Mouse (Mus musculus) CH12.LX (cell line): ENCODE results near the gene Prol1. TPM values are rescaled to one million over a fixed set of nuclear protein-coding genes. Genes with fewer than 3 reads are reported as not detected.
"Not testable (repeated sequence)": the region's sequence is repeated elsewhere in the genome, so short reads cannot be mapped to it uniquely, and the experiment has no call there.

Experiments used
- DNase-seq: peaks from one replicate; pipeline ENCODE4 v3.0.0-alpha.2; 2013; ENCODE audit errors: extremely low read depth
- H3K27ac ChIP-seq: 2 replicates; pipeline ENCODE4 v1.5.1; 2012; ENCODE audit warnings: low read depth, mild to moderate bottlenecking, control low read depth, moderate library complexity; ENCODE audit not compliant: insufficient read depth
- H3K27me3 ChIP-seq: replicated peaks from 2 replicates; pipeline ENCODE3; 2012; ENCODE audit warnings: inconsistent platforms
- H3K36me3 ChIP-seq, 2 experiments: replicated peaks in 1 of 2; 2 replicates each; pipeline versions ENCODE3 to v1.6.1; 2012; ENCODE audit warnings: inconsistent platforms in 1 of 2, low read length in 1 of 2, mild to moderate bottlenecking in 1 of 2, mixed read lengths in 1 of 2, moderate library complexity in 1 of 2; ENCODE audit not compliant: control insufficient read depth in 1 of 2, insufficient read depth in 1 of 2
- H3K4me1 ChIP-seq, 2 experiments: 2 replicates each; pipeline ENCODE4 v1.6.1; 2012; ENCODE audit warnings: inconsistent platforms in 1 of 2, moderate library complexity in 1 of 2; ENCODE audit not compliant: insufficient read depth in 2 of 2, control insufficient read depth in 1 of 2
- H3K4me2 ChIP-seq: 2 replicates; pipeline ENCODE4 v1.6.1; 2012; ENCODE audit warnings: low read depth, mild to moderate bottlenecking, control low read depth; ENCODE audit not compliant: poor library complexity, insufficient read depth, severe bottlenecking
- H3K4me3 ChIP-seq, 3 experiments: fragments of 150-350 bp in 1 of 3; sonication (generic) in 1 of 3; replicated peaks in 1 of 3; 2 replicates each; pipeline versions ENCODE3 to v1.5.1; 2011 to 2012; ENCODE audit warnings: low read depth in 2 of 3, low read length in 2 of 3, mild to moderate bottlenecking in 2 of 3, moderate library complexity in 2 of 3, control low read depth in 1 of 3, improper control_type of control experiment in 1 of 3, inconsistent platforms in 1 of 3, mixed read lengths in 1 of 3; ENCODE audit not compliant: poor library complexity in 1 of 3
- H3K79me2 ChIP-seq: replicated peaks from 2 replicates; pipeline ENCODE4 v1.6.1; 2012; ENCODE audit warnings: mild to moderate bottlenecking, moderate library complexity; ENCODE audit not compliant: control insufficient read depth, poor library complexity, insufficient read depth, severe bottlenecking; ENCODE audit errors: extremely low read depth
- H3K9ac ChIP-seq: 2 replicates; pipeline ENCODE4 v1.6.1; 2012; ENCODE audit warnings: low read depth, mild to moderate bottlenecking, control low read depth, moderate library complexity; ENCODE audit not compliant: insufficient read depth
- H3K9me3 ChIP-seq: replicated peaks from 2 replicates; pipeline ENCODE3; 2012; ENCODE audit warnings: low read length, inconsistent platforms, mixed read lengths
- BHLHE40 ChIP-seq: IDR thresholded peaks from 2 replicates; pipeline ENCODE4 v1.6.1; 2011; ENCODE audit warnings: mild to moderate bottlenecking, low read depth, low read length, improper control_type of control experiment
- CTCF ChIP-seq, 2 experiments: IDR thresholded peaks in 1 of 2; conservative IDR thresholded peaks in 1 of 2; 2 replicates each; pipeline ENCODE4 v1.5.1; 2011 to 2012; ENCODE audit warnings: low read depth in 2 of 2, low read length in 2 of 2, improper control_type of control experiment in 1 of 2, inconsistent platforms in 1 of 2, mild to moderate bottlenecking in 1 of 2, moderate library complexity in 1 of 2
- GABPA ChIP-seq: IDR thresholded peaks from 2 replicates; pipeline ENCODE4 v1.6.1; 2012; ENCODE audit warnings: low read depth, low read length, improper control_type of control experiment, inconsistent platforms; ENCODE audit not compliant: insufficient replicate concordance
- HCFC1 ChIP-seq: IDR thresholded peaks from 2 replicates; pipeline ENCODE4 v1.6.1; 2012; ENCODE audit warnings: low read depth, mild to moderate bottlenecking, inconsistent platforms, low read length, improper control_type of control experiment
- IRF4 ChIP-seq: IDR thresholded peaks from 2 replicates; pipeline ENCODE4 v1.6.1; 2014; ENCODE audit warnings: low read depth, mild to moderate bottlenecking, inconsistent platforms, low read length, improper control_type of control experiment
- JUN ChIP-seq: IDR thresholded peaks from 2 replicates; pipeline ENCODE4 v1.6.1; 2011; ENCODE audit warnings: low read depth, mild to moderate bottlenecking, low read length, improper control_type of control experiment, moderate library complexity; ENCODE audit not compliant: insufficient read depth
- KAT2A ChIP-seq: IDR thresholded peaks from 2 replicates; pipeline ENCODE4 v1.6.1; 2012; ENCODE audit warnings: low read length, improper control_type of control experiment, inconsistent platforms; ENCODE audit not compliant: insufficient replicate concordance
- MEF2A ChIP-seq: IDR thresholded peaks from 2 replicates; pipeline ENCODE4 v1.6.1; 2014; ENCODE audit warnings: low read depth, mild to moderate bottlenecking, inconsistent platforms, low read length, improper control_type of control experiment, borderline replicate concordance
- MYC ChIP-seq: IDR thresholded peaks from 2 replicates; pipeline ENCODE4 v1.6.1; 2011; ENCODE audit warnings: low read depth, mild to moderate bottlenecking, improper control_type of control experiment, low read length
- NELFE ChIP-seq: IDR thresholded peaks from 2 replicates; pipeline ENCODE4 v1.6.1; 2011; ENCODE audit warnings: low read depth, low read length, improper control_type of control experiment
- NRF1 ChIP-seq: IDR thresholded peaks from 2 replicates; pipeline ENCODE4 v1.6.1; 2014; ENCODE audit warnings: low read depth, mild to moderate bottlenecking, inconsistent platforms, low read length, improper control_type of control experiment, moderate library complexity
- PAX5 ChIP-seq: IDR thresholded peaks from 2 replicates; pipeline ENCODE4 v1.6.1; 2012; ENCODE audit warnings: low read length, inconsistent platforms, mixed read lengths
- POLR2A ChIP-seq: IDR thresholded peaks from 2 replicates; pipeline ENCODE4 v1.6.1; 2011; ENCODE audit warnings: low read depth, mild to moderate bottlenecking, improper control_type of control experiment, low read length
- RAD21 ChIP-seq: IDR thresholded peaks from 2 replicates; pipeline ENCODE4 v1.6.1; 2011; ENCODE audit warnings: low read depth, mild to moderate bottlenecking, low read length, improper control_type of control experiment, moderate library complexity
- USF1 ChIP-seq: IDR thresholded peaks from 2 replicates; pipeline ENCODE4 v1.6.1; 2014; ENCODE audit warnings: low read depth, mild to moderate bottlenecking, inconsistent platforms, low read length, improper control_type of control experiment
- USF2 ChIP-seq: conservative IDR thresholded peaks from 2 replicates; pipeline ENCODE4 v1.6.1; 2011; ENCODE audit warnings: low read depth, low read length, improper control_type of control experiment
- ZC3H11A ChIP-seq: IDR thresholded peaks from 2 replicates; pipeline ENCODE4 v1.6.1; 2012; ENCODE audit warnings: low read depth, mild to moderate bottlenecking, inconsistent platforms, low read length, improper control_type of control experiment
- ZNF384 ChIP-seq: IDR thresholded peaks from 2 replicates; pipeline ENCODE4 v1.6.1; 2012; ENCODE audit warnings: low read depth, low read length, improper control_type of control experiment, inconsistent platforms
- dilution Hi-C: fragments of 300-500 bp; cut with MboI; formaldehyde crosslinking; loops from 2 replicates; pipeline ENCODE4 v1.14.3; 2020; ENCODE audit warnings: low sequenced_read_pairs; ENCODE audit not compliant: extremely low pct_unique_long_range_greater_than_20kb, extremely low pct_ligation_motif_present
- in situ Hi-C: fragments of 300-500 bp; cut with MboI; formaldehyde crosslinking; loops from 3 replicates; pipeline ENCODE4 v1.14.3; 2019; ENCODE audit warnings: low sequenced_read_pairs, low pct_ligation_motif_present, low pct_unique_long_range_greater_than_20kb, mixed read lengths
- polyA plus RNA-seq: library from polyadenylated mRNA; unstranded; fragments of >175 nt; gene quantifications from 2 replicates; pipeline ENCODE4 v1.2.1, GENCODE M21; 2012; ENCODE audit warnings: low read depth; ENCODE audit not compliant: insufficient read length
- total RNA-seq, 2 experiments: library from RNA; depleted of rRNA; stranded (reverse); fragments of 300-350 nt in 1 of 2; fragments of >200 nt in 1 of 2; gene quantifications; 2 replicates each; pipeline ENCODE4 v1.2.3; 2012 to 2014

Prol1 gene
- total RNA-seq (2012; rRNA removed) (not detected in 2 replicates), total RNA-seq (2014; rRNA removed) (not detected in 2 replicates), polyA plus RNA-seq (not detected in 2 replicates)

GRCm38 (mm10) chr5:88317012-88317411 lies at the start of gene Prol1:
TSS of gene Prol1 (plus strand) at chr5:88317312.
- H3K27ac ChIP-seq: no peak within 1 kb of the TSS
- H3K9me3 ChIP-seq: no peaks in the 10 kb centered on the region
- no peak for TF ChIP-seq JUN
- no peak for TF ChIP-seq ZNF384
- no peak for TF ChIP-seq USF2
- TF ChIP-seq GABPA: no peak
- no peak for TF ChIP-seq MEF2A
- TF ChIP-seq HCFC1: no peak
- no peak for TF ChIP-seq CTCF (conservative IDR thresholded peaks at IDR 0.05 in 1 of 2, IDR thresholded peaks at IDR 0.05 in 1 of 2; ENCODE audit: low read depth in 2 of 2, low read length in 2 of 2)
- TF ChIP-seq NELFE: no peak
- TF ChIP-seq PAX5: no peak
- no peak for TF ChIP-seq NRF1
- no peak for TF ChIP-seq USF1
- no peak for TF ChIP-seq RAD21
- in situ Hi-C loops (no loop called here), dilution Hi-C loops (no loop called here)
- no peaks in the 10 kb centered on the region for H3K36me3 ChIP-seq
- H3K4me3 ChIP-seq: no peak within 1 kb of the TSS
- H3K27me3 ChIP-seq: no peaks in the 10 kb centered on the region
- no peak for DNase-seq
- no peaks in the 10 kb centered on the region for H3K79me2 ChIP-seq
- no peaks in the 10 kb centered on the region for H3K4me1 ChIP-seq
- no peak within 1 kb of the TSS for H3K4me2 ChIP-seq
- no peak within 1 kb of the TSS for H3K9ac ChIP-seq

DNA sequence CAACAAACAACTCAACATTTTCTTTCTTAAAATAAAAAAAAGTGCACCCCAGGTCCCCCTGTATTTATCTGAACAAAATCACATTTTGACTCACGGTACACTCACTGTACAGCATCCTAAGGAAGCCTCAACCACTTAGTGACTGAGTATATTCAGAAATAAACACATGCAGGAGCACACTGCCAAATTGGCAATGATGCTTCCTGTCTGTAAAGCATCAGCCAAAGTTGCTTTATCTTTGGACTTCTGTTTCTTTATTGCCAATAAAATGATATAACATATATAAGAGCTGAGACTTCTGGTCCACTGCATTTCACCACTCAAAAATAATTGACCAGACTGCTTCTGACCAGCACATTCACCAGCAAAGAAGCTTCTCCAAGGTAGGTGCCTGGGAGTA lies 48.5 kb upstream of the Prol1 start, which contains the start of gene Gm7714:
Gm7714 (plus strand) TSS at position 301 of the 400 bp plus-strand sequence.
- Histone ChIP-seq H3K4me1 (no peaks in the 10 kb centered on the region), H3K9ac (no peak within 1 kb of the TSS), H3K27me3 (no peaks in the 10 kb centered on the region), H3K36me3 (no peaks in the 10 kb centered on the region), H3K9me3 (no peaks in the 10 kb centered on the region), H3K4me2 (no peak within 1 kb of the TSS), H3K79me2 (no peaks in the 10 kb centered on the region), H3K4me3 (no peak within 1 kb of the TSS), H3K27ac (no peak within 1 kb of the TSS)
- TF ChIP-seq BHLHE40 (no peak), KAT2A (no peak), MYC (no peak), CTCF (conservative IDR thresholded peaks at IDR 0.05 in 1 of 2, IDR thresholded peaks at IDR 0.05 in 1 of 2; ENCODE audit: low read depth in 2 of 2, low read length in 2 of 2) (no peak), IRF4 (no peak), ZC3H11A (no peak), RAD21 (no peak), POLR2A (no peak)
- no peak for DNase-seq
- in situ Hi-C loops (no loop called here), dilution Hi-C loops (no loop called here)

DNA sequence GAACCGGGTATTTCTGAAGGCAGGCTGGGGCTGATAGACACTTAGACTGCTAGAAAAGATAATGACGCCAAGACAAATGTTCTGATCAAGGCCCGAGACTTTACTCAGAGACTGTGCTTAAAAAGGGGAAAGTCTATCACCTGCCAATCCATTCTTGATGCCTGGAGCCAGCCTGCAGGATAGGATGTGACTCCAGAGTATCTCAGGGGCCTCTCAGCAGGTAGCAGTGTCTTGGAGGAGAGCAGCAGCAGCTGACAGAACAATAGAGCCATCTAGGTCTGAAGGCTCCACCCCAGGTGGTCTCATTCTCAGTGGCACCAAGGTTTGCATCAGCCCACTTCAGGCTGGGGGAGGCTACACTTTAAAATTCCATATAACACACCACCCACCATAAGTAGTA lies 5.8 kb upstream of the Prol1 start:
- dilution Hi-C loops, H3K27ac ChIP-seq, in situ Hi-C loops, H3K4me1 ChIP-seq, H3K27me3 ChIP-seq, H3K4me2 ChIP-seq, H3K9ac ChIP-seq, DNase-seq, H3K4me3 ChIP-seq, H3K79me2 ChIP-seq, H3K9me3 ChIP-seq, H3K36me3 ChIP-seq: not testable (repeated sequence)

- dilution Hi-C loops, H3K4me2 ChIP-seq, H3K9ac ChIP-seq, H3K4me3 ChIP-seq, H3K79me2 ChIP-seq, H3K27me3 ChIP-seq, H3K9me3 ChIP-seq, H3K36me3 ChIP-seq, in situ Hi-C loops, DNase-seq, H3K27ac ChIP-seq, H3K4me1 ChIP-seq: not testable (repeated sequence)
Measured at GRCm38 (mm10) chr5:88348533-88348932, 31.4 kb downstream of the Prol1 start.
